Mouse (Mus musculus) heart, postnatal 4 days (tissue): ENCODE measurements around the gene Gm37240. TPM values are rescaled to one million over a fixed set of nuclear protein-coding genes. Genes with fewer than 3 reads are reported as not detected.

Source experiments
- DNase-seq: peaks from one replicate; pipeline ENCODE4 v3.0.0; 2021
- total RNA-seq, 2 experiments: library from RNA; stranded (reverse); gene quantifications; 2 replicates each; pipeline ENCODE4 v1.2.3; 2021

Gene Gm37240
- total RNA-seq, 2 experiments from 2014 or later = 19.6 to 20.6 TPM

GRCm38 (mm10) chr3:84935729-84936128, 951.6 kb downstream of the Gm37240 start:
- DNase-seq = no peak

- no peak for DNase-seq
These were observed 956.6 kb downstream of the Gm37240 start for GRCm38 (mm10) chr3:84930683-84931082.

- peak; percentile 24 for DNase-seq
These were observed 958.1 kb downstream of the Gm37240 start for GRCm38 (mm10) chr3:84929171-84929570.

GRCm38 (mm10) chr3:84927901-84928300, 959.4 kb downstream of the Gm37240 start:
- DNase-seq = no peak

GRCm38 (mm10) chr3:84927168-84927794, 960.0 kb downstream of the Gm37240 start:
- DNase-seq = no peak

- DNase-seq = no peak
These were observed 961.2 kb downstream of the Gm37240 start for GRCm38 (mm10) chr3:84926140-84926539.

- peak; percentile 51 for DNase-seq
These were observed 962.1 kb downstream of the Gm37240 start for GRCm38 (mm10) chr3:84925229-84925628.

GRCm38 (mm10) chr3:84923670-84924069, 963.6 kb downstream of the Gm37240 start:
- no peak for DNase-seq

- DNase-seq = no peak
These were observed 964.1 kb downstream of the Gm37240 start for GRCm38 (mm10) chr3:84923256-84923655.

GRCm38 (mm10) chr3:84921704-84922420, 965.5 kb downstream of the Gm37240 start:
- peak; percentile 48 for DNase-seq

- no peak for DNase-seq
These were observed 969.2 kb downstream of the Gm37240 start for GRCm38 (mm10) chr3:84917903-84918679.

- no peak for DNase-seq
These were observed 973.0 kb downstream of the Gm37240 start for GRCm38 (mm10) chr3:84914284-84914683.

GRCm38 (mm10) chr3:84906528-84906927, 980.8 kb downstream of the Gm37240 start:
- DNase-seq = peak; percentile 32

GRCm38 (mm10) chr3:84897952-84898351, 989.4 kb downstream of the Gm37240 start:
- no peak for DNase-seq

GRCm38 (mm10) chr3:84890983-84891382, 996.3 kb downstream of the Gm37240 start:
- peak; percentile 47 for DNase-seq

GRCm38 (mm10) chr3:84889648-84890047, 997.7 kb downstream of the Gm37240 start:
- peak; percentile 17 for DNase-seq

GRCm38 (mm10) chr3:84883817-84884483, 1003.4 kb downstream of the Gm37240 start:
- peak; percentile 42 for DNase-seq

GRCm38 (mm10) chr3:84876211-84876610, 1011.1 kb downstream of the Gm37240 start:
- no peak for DNase-seq

- DNase-seq = no peak
These were observed 1012.0 kb downstream of the Gm37240 start for GRCm38 (mm10) chr3:84875306-84875705.

- no peak for DNase-seq
These were observed 1017.2 kb downstream of the Gm37240 start for GRCm38 (mm10) chr3:84870126-84870525.

- DNase-seq = no peak
These were observed 1019.3 kb downstream of the Gm37240 start for GRCm38 (mm10) chr3:84867991-84868390.

GRCm38 (mm10) chr3:84867434-84867975, 1019.8 kb downstream of the Gm37240 start:
- no peak for DNase-seq
